Mouse (Mus musculus): ENCODE data around the gene Epc2.

- no peak for TF ChIP-seq POLR2A (IDR thresholded peaks at IDR 0.05; ENCODE audit: insufficient read depth, low read depth, low read length)
- TF ChIP-seq CTCF (IDR thresholded peaks at IDR 0.05; ENCODE audit: insufficient read depth, low read depth, low read length) = no peak
Observed at GRCm38 (mm10) chr2:49582546-49582945, 131.3 kb downstream of the Epc2 start.
